Mouse (Mus musculus) limb, embryonic 15.5 days (tissue): ENCODE data around the gene Glp2r. TPM values are rescaled to one million over a fixed set of nuclear protein-coding genes. Genes with fewer than 3 reads are reported as not detected.

Source experiments
- ATAC-seq: fragments of 200-750 bp; cut with Nextera tagmentation; 2 replicates; pipeline ENCODE4 v1.8.0; 2017; ENCODE audit warnings: low read depth, moderate TSS enrichment; ENCODE audit not compliant: insufficient number of reproducible peaks, low FRiP score, low TSS enrichment
- H3K27ac ChIP-seq: fragments of 300-500 bp; sonication (generic); 2 replicates; pipeline ENCODE4 v1.5.1; 2015; ENCODE audit warnings: moderate library complexity, mild to moderate bottlenecking, inconsistent platforms
- H3K27me3 ChIP-seq: fragments of 300-500 bp; sonication (generic); 2 replicates; pipeline ENCODE4 v1.6.1; 2015; ENCODE audit warnings: inconsistent platforms
- H3K36me3 ChIP-seq: fragments of 300-500 bp; sonication (generic); 2 replicates; pipeline ENCODE4 v1.6.1; 2015; ENCODE audit warnings: inconsistent platforms
- H3K4me1 ChIP-seq: fragments of 300-500 bp; sonication (generic); 2 replicates; pipeline ENCODE4 v1.6.1; 2015; ENCODE audit warnings: inconsistent platforms
- H3K4me2 ChIP-seq: fragments of 300-500 bp; sonication (generic); 2 replicates; pipeline ENCODE4 v1.6.1; 2015; ENCODE audit warnings: mild to moderate bottlenecking, inconsistent platforms
- H3K4me3 ChIP-seq: fragments of 300-500 bp; sonication (generic); 2 replicates; pipeline ENCODE4 v1.5.1; 2015; ENCODE audit warnings: mild to moderate bottlenecking, inconsistent platforms
- H3K9ac ChIP-seq: fragments of 300-500 bp; sonication (generic); 2 replicates; pipeline ENCODE4 v1.6.1; 2015; ENCODE audit warnings: inconsistent platforms
- H3K9me3 ChIP-seq: fragments of 300-500 bp; sonication (generic); 2 replicates; pipeline ENCODE4 v1.6.1; 2016; ENCODE audit warnings: inconsistent platforms
- WGBS: fragments of 180-500 bp; shearing (Covaris S2); methylation state at CpG from one replicate; pipeline ENCODE4 v1.1.7; 2015; 5-methylcytosine and 5-hydroxymethylcytosine counted together
- polyA plus RNA-seq: library from polyadenylated mRNA; unstranded; fragments of >200 nt; fragmentation: Nextera tagmentation; extraction: Ambion mirVana; gene quantifications from 2 replicates; pipeline ENCODE4 v1.2.1, GENCODE M21; 2015

Glp2r gene
- polyA plus RNA-seq, 1 experiment from 2014 or later, result 0.09 TPM

DNA sequence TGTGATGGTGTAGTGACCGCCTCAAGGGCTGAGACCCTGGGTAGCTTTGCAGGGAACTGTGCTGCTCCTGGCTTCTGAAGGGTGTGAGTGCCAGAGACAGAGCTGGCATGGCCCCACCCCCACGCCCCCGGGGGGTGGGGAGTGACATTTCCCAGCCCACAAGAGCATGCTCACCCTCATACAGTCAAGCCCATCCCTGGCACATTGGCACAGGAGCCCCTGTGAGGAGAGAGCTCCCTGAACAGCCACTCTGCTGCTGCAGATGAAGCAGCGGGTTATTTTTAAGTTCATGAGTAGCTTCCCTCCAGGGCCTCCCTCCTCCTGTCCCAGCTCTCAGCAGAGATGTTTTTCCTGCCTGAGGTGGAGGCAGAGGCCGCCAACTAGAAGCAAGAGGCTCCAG is 98.8 kb downstream of the Glp2r start:
- Histone ChIP-seq H3K27me3 (no peaks in the 10 kb centered on the region), H3K4me3 (no peak overlapping the region), H3K27ac (no peak overlapping the region), H3K4me2 (no peak overlapping the region), H3K9ac (no peak overlapping the region), H3K9me3 (no peaks in the 10 kb centered on the region), H3K36me3 (no peaks in the 10 kb centered on the region), H3K4me1 (peaks cover 9% of the 10 kb centered on the region)
- WGBS, result 78% methylated on average over 5 of the region's 5 CpGs
- ATAC-seq, result no peak

GRCm38 (mm10) chr11:67670031-67670430 is 100.9 kb downstream of the Glp2r start:
- ATAC-seq, result no peak
- no peak overlapping the region for H3K27ac ChIP-seq
- no peaks in the 10 kb centered on the region for H3K9me3 ChIP-seq
- WGBS, result 96% methylated on average over 6 of the region's 6 CpGs
- H3K9ac ChIP-seq, result no peak overlapping the region
- no peak overlapping the region for H3K4me2 ChIP-seq
- H3K27me3 ChIP-seq, result no peaks in the 10 kb centered on the region
- no peak overlapping the region for H3K4me3 ChIP-seq
- H3K36me3 ChIP-seq, result no peaks in the 10 kb centered on the region
- H3K4me1 ChIP-seq, result peaks cover 9% of the 10 kb centered on the region

GRCm38 (mm10) chr11:67668460-67669007 is 102.4 kb downstream of the Glp2r start:
- H3K36me3 ChIP-seq, result no peaks in the 10 kb centered on the region
- WGBS, result 78% methylated on average over 3 of the region's 3 CpGs
- no peaks in the 10 kb centered on the region for H3K27me3 ChIP-seq
- no peak overlapping the region for H3K27ac ChIP-seq
- ATAC-seq, result no peak
- H3K4me2 ChIP-seq, result no peak overlapping the region
- no peak overlapping the region for H3K9ac ChIP-seq
- no peaks in the 10 kb centered on the region for H3K9me3 ChIP-seq
- peaks cover 9% of the 10 kb centered on the region for H3K4me1 ChIP-seq
- no peak overlapping the region for H3K4me3 ChIP-seq

GRCm38 (mm10) chr11:67667531-67668332 is 103.2 kb downstream of the Glp2r start:
- no peak for ATAC-seq
- no peaks in the 10 kb centered on the region for H3K27me3 ChIP-seq
- H3K4me1 ChIP-seq, result peaks cover 9% of the 10 kb centered on the region
- H3K4me2 ChIP-seq, result no peak overlapping the region
- H3K9ac ChIP-seq, result no peak overlapping the region
- no peak overlapping the region for H3K27ac ChIP-seq
- H3K9me3 ChIP-seq, result no peaks in the 10 kb centered on the region
- WGBS, result 76% methylated on average over 13 of the region's 13 CpGs
- H3K36me3 ChIP-seq, result no peaks in the 10 kb centered on the region
- no peak overlapping the region for H3K4me3 ChIP-seq

GRCm38 (mm10) chr11:67666129-67666528 is 104.8 kb downstream of the Glp2r start:
- Histone ChIP-seq H3K9ac (no peak overlapping the region), H3K4me1 (peaks cover 9% of the 10 kb centered on the region), H3K36me3 (peaks cover 3% of the 10 kb centered on the region; the same call in 1 of the 2 replicates), H3K27me3 (no peaks in the 10 kb centered on the region), H3K4me3 (no peak overlapping the region), H3K27ac (no peak overlapping the region), H3K4me2 (no peak overlapping the region), H3K9me3 (no peaks in the 10 kb centered on the region)
- ATAC-seq, result no peak
- WGBS, result 84% methylated on average over 5 of the region's 5 CpGs

GRCm38 (mm10) chr11:67664918-67665317 is 106.0 kb downstream of the Glp2r start:
- Histone ChIP-seq H3K4me2 (no peak overlapping the region), H3K4me3 (no peak overlapping the region), H3K27me3 (no peaks in the 10 kb centered on the region), H3K36me3 (peaks cover 3% of the 10 kb centered on the region; the same call in 1 of the 2 replicates), H3K9ac (no peak overlapping the region), H3K9me3 (no peaks in the 10 kb centered on the region), H3K4me1 (peaks cover 9% of the 10 kb centered on the region), H3K27ac (no peak overlapping the region)
- 84% methylated on average over 6 of the region's 6 CpGs for WGBS
- ATAC-seq, result no peak

DNA sequence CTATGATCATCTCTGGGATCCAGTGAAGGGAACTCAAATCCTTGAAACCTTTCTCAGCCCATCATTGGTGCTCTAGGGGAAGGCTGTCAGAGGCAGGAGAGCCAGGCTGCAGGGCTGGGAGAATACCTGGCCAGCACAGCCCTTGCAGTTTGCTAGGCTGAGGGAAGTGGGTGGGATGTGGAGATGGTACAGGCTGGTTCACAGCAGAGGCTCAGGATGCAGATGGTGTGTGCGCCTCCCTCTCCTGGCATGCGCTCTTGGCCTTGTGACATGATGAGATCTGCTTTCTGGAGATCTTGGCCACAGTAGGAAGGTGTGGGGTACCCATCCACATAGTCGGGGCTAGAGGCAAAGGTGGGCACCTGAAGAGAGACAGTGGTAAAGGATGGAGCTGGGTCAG is 106.7 kb downstream of the Glp2r start:
- Histone ChIP-seq H3K4me3 (no peak overlapping the region), H3K9ac (no peak overlapping the region), H3K9me3 (no peaks in the 10 kb centered on the region), H3K4me1 (peaks cover 9% of the 10 kb centered on the region), H3K27ac (no peak overlapping the region), H3K27me3 (no peaks in the 10 kb centered on the region), H3K4me2 (no peak overlapping the region), H3K36me3 (peaks cover 3% of the 10 kb centered on the region; the same call in 1 of the 2 replicates)
- no peak for ATAC-seq
- 94% methylated on average over 3 of the region's 3 CpGs for WGBS

GRCm38 (mm10) chr11:67663437-67663836 is 107.5 kb downstream of the Glp2r start:
- Histone ChIP-seq H3K4me3 (no peak overlapping the region), H3K27me3 (no peaks in the 10 kb centered on the region), H3K27ac (no peak overlapping the region), H3K9me3 (no peaks in the 10 kb centered on the region), H3K4me2 (no peak overlapping the region), H3K36me3 (peaks cover 3% of the 10 kb centered on the region; the same call in 1 of the 2 replicates), H3K4me1 (peaks cover 13% of the 10 kb centered on the region), H3K9ac (no peak overlapping the region)
- ATAC-seq, result no peak
- 92% methylated on average over 4 of the region's 4 CpGs for WGBS

DNA sequence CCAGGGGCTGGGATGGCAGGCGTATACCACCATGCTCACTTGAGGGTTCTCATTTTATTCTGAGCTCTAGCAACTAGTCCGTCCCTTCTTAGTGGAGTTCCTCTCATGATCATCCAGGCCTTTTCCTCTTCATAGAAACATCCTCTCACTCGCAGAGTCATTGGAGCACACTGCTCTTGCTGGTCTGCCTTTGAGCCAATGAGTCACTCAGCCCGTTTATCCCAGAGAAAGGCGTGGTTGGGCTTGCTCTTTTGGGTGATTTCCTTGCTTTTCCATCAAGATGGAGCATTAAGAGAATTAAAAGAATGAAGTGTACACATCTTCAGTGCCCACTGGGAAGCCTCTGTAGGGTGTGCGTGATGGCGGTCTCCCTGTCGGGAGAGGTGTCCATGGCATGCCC is 109.5 kb downstream of the Glp2r start:
- 89% methylated on average over 8 of the region's 8 CpGs for WGBS
- H3K9me3 ChIP-seq, result no peaks in the 10 kb centered on the region
- H3K27me3 ChIP-seq, result no peaks in the 10 kb centered on the region
- no peak overlapping the region for H3K9ac ChIP-seq
- no peak for ATAC-seq
- no peak overlapping the region for H3K4me2 ChIP-seq
- no peak overlapping the region for H3K4me3 ChIP-seq
- H3K27ac ChIP-seq, result no peak overlapping the region
- H3K36me3 ChIP-seq, result peaks cover 3% of the 10 kb centered on the region; the same call in 1 of the 2 replicates
- 0 out of 2 replicates have a peak, but pooled peaks cover 3% of the 10 kb centered on the region for H3K4me1 ChIP-seq

DNA sequence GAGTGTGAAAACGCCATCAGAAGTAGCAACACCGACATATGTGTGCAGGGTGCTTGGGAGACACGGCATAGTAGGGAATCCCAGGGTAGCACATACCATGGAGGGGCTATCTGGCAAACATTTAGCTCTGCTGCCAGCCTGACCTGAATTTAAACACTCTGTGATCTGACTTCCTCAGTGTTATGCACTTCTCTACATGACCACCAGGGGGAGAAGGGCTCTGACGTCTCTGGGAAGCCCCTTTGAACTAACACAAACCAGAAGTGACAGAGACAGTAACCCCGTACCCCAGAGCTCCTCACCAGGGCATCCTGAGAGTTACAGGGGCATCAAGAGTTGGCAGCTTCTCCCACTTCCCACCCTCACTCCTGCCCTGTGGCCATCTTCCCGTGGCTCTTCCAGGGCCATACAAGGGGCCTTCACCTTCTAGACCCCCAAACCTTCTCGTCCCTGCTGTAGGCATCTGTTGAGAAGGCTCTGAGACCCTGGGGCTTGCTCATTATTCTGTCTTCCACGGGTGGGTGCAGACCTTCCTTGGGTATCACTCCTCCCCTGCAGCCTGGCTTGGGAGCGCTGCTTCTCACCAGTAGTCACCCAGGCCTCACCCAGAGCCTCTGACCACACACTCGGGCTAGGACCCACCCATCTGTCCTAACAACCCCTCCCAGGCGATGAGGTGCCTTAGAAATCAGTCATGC is 113.1 kb downstream of the Glp2r start:
- no peak for ATAC-seq
- no peak overlapping the region for H3K27ac ChIP-seq

GRCm38 (mm10) chr11:67656811-67657210 is 114.1 kb downstream of the Glp2r start:
- no peak for ATAC-seq
- whole genome bisulfite sequencing, result 85% methylated on average over 9 of the region's 9 CpGs

More for the DNA sequence above, 113.1 kb downstream of the Glp2r start:
- H3K4me1 ChIP-seq, result peaks cover 7% of the 10 kb centered on the region
- H3K36me3 ChIP-seq, result peaks cover 3% of the 10 kb centered on the region; the same call in 1 of the 2 replicates
- no peak overlapping the region for H3K4me2 ChIP-seq
- no peaks in the 10 kb centered on the region for H3K9me3 ChIP-seq
- no peak overlapping the region for H3K9ac ChIP-seq
- H3K4me3 ChIP-seq, result no peak overlapping the region
- no peaks in the 10 kb centered on the region for H3K27me3 ChIP-seq
- 46% methylated on average over 11 of the region's 11 CpGs for WGBS

GRCm38 (mm10) chr11:67656366-67656765 is 114.6 kb downstream of the Glp2r start:
- no peak overlapping the region for H3K9ac ChIP-seq
- 79% methylated on average over 7 of the region's 7 CpGs for WGBS
- ATAC-seq, result no peak

More at GRCm38 (mm10) chr11:67656811-67657210, 114.1 kb downstream of the Glp2r start:
- Histone ChIP-seq H3K4me1 (peaks cover 17% of the 10 kb centered on the region), H3K27me3 (no peaks in the 10 kb centered on the region), H3K4me3 (no peak overlapping the region), H3K9ac (no peak overlapping the region), H3K36me3 (0 out of 2 replicates have a peak, but pooled peaks cover under 1% of the 10 kb centered on the region), H3K4me2 (no peak overlapping the region), H3K9me3 (no peaks in the 10 kb centered on the region), H3K27ac (no peak overlapping the region)

More at GRCm38 (mm10) chr11:67656366-67656765, 114.6 kb downstream of the Glp2r start:
- Histone ChIP-seq H3K27ac (no peak overlapping the region), H3K4me1 (peaks cover 18% of the 10 kb centered on the region), H3K4me3 (no peak overlapping the region), H3K4me2 (no peak overlapping the region), H3K9me3 (no peaks in the 10 kb centered on the region), H3K36me3 (no peaks in the 10 kb centered on the region), H3K27me3 (no peaks in the 10 kb centered on the region)
